Mouse (Mus musculus) heart, adult 2 months (tissue): ENCODE data around the gene Mrpl18. TPM values are rescaled to one million over a fixed set of nuclear protein-coding genes. Genes with fewer than 3 reads are reported as not detected.
"Not testable (repeated sequence)": the region's sequence is repeated elsewhere in the genome, so short reads cannot be mapped to it uniquely, and the experiment has no call there.

Experiments
- DNase-seq, 2 experiments: peaks; one replicate each; pipeline ENCODE4 v3.0.0; 2021
- H3K27ac ChIP-seq: fragments of 200-600 bp; 2 replicates; pipeline ENCODE4 v1.8.1; 2022
- H3K27me3 ChIP-seq: fragments of 200-500 bp; 2 replicates; pipeline ENCODE4 v1.6.1; 2012; ENCODE audit warnings: mild to moderate bottlenecking, low read length, inconsistent platforms, mixed read lengths; ENCODE audit not compliant: control insufficient read depth, insufficient read depth
- H3K36me3 ChIP-seq: fragments of 200-500 bp; 2 replicates; pipeline ENCODE4 v1.6.1; 2012; ENCODE audit warnings: low read length, inconsistent platforms; ENCODE audit not compliant: control insufficient read depth, insufficient read depth
- H3K4me1 ChIP-seq: fragments of 200-500 bp; 2 replicates; pipeline ENCODE4 v1.6.1; 2011; ENCODE audit warnings: low read length; ENCODE audit not compliant: control insufficient read depth, insufficient read depth
- H3K4me3 ChIP-seq: fragments of 200-600 bp; 2 replicates; pipeline ENCODE4 v1.8.1; 2022
- H3K79me2 ChIP-seq: fragments of 200-500 bp; replicated peaks from 2 replicates; pipeline ENCODE4 v1.6.1; 2012; ENCODE audit warnings: mild to moderate bottlenecking, inconsistent platforms, low read length, moderate library complexity, mixed read lengths; ENCODE audit not compliant: control insufficient read depth, insufficient read depth
- H3K9ac ChIP-seq: fragments of 200-500 bp; 2 replicates; pipeline ENCODE4 v1.6.1; 2012; ENCODE audit warnings: low read depth, mild to moderate bottlenecking, control low read depth, inconsistent platforms, low read length, mixed read lengths
- CTCF ChIP-seq: fragments of 200-600 bp; IDR thresholded peaks from 2 replicates; pipeline ENCODE4 v1.8.1; 2022; ENCODE audit warnings: antibody characterized with exemption, mild to moderate bottlenecking, moderate library complexity
- EP300 ChIP-seq: fragments of 200-500 bp; IDR thresholded peaks from 2 replicates; pipeline ENCODE4 v1.6.1; 2011; ENCODE audit warnings: low read depth, low read length, control low read depth; ENCODE audit not compliant: insufficient read depth
- POLR2A ChIP-seq: fragments of 200-500 bp; IDR thresholded peaks from 2 replicates; pipeline ENCODE4 v1.6.1; 2011; ENCODE audit warnings: mild to moderate bottlenecking, low read depth, low read length, control low read depth; ENCODE audit not compliant: insufficient read depth
- WGBS: fragments of 180-500 bp; shearing (Covaris S2); methylation state at CpG from one replicate; pipeline ENCODE4 v1.1.7; 2018; 5-methylcytosine and 5-hydroxymethylcytosine counted together
- intact Hi-C: fragments of 180-260 bp; cut with DNase I; formaldehyde crosslinking; loops from one replicate; pipeline ENCODE4 v1.15.1; 2025
- polyA plus RNA-seq: library from polyadenylated mRNA; depleted of rRNA; stranded (reverse); fragments of >200 nt; gene quantifications from 2 replicates; pipeline ENCODE4 v1.2.3, GENCODE M21; 2012
- total RNA-seq, 2 experiments: library from RNA; stranded (reverse); gene quantifications; 2 replicates each; pipeline ENCODE4 v1.2.3; 2021

The Mrpl18 gene
- total and polyA plus RNA-seq, 3 experiments, result 65.1 to 160 (median 151) TPM

DNA sequence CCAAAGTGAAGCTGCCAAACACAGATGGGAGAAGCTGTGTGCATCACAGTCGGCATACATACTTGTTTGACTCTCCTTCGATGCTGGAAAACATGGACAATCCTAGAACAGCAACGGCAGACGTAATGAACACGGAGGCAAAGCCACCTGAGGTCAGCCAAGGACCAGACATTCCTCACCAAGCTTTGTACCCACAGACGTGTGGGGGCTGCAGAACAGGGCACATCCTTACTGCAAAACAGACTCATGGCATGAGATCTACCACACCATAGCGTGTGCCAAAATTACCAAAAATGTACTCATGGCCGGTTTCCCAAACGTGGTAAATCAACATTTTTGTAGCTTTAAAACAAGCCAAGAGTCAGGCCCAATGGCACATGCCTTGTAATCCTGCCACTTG, 9.7 kb downstream of the Mrpl18 start:
- Histone ChIP-seq H3K9ac (no peak overlapping the region), H3K36me3 (no peaks in the 10 kb centered on the region), H3K27ac (no peak overlapping the region), H3K4me3 (no peak overlapping the region), H3K4me1 (no peaks in the 10 kb centered on the region), H3K27me3 (no peaks in the 10 kb centered on the region), H3K79me2 (no peaks in the 10 kb centered on the region)
- TF ChIP-seq EP300 (no peak), POLR2A (no peak), CTCF (no peak)
- no peak for DNase-seq
- 88% methylated on average over 9 of the region's 9 CpGs for WGBS
- intact Hi-C loops, result no loop called here

DNA sequence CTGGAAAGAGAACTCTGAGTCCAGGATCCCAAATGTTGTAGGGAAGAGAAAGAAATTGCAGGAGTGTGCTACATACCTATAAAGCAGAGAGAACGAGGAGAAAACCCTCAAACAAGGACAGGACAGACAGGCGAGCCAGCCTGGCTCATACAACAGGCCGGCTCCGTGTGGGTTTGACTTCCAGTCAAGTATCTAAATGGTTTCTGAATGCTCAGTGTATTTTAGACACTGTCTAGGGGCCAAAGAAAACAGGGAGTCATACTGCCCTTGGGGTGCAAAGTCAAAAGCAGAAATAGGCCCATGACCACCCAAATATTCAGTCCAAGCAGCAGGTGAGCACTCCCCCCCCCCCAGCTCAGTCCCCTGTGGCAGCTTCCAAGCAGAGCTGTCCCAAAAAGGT, 10.3 kb downstream of the Mrpl18 start:
- Histone ChIP-seq H3K4me1 (no peaks in the 10 kb centered on the region), H3K36me3 (no peaks in the 10 kb centered on the region), H3K4me3 (no peak overlapping the region), H3K27me3 (no peaks in the 10 kb centered on the region), H3K79me2 (no peaks in the 10 kb centered on the region), H3K27ac (no peak overlapping the region), H3K9ac (no peak overlapping the region)
- DNase-seq, result no peak
- WGBS, result 83% methylated on average over 4 of the region's 4 CpGs
- no peak for TF ChIP-seq EP300
- no peak for TF ChIP-seq CTCF
- no peak for TF ChIP-seq POLR2A
- intact Hi-C loops, result no loop called here

DNA sequence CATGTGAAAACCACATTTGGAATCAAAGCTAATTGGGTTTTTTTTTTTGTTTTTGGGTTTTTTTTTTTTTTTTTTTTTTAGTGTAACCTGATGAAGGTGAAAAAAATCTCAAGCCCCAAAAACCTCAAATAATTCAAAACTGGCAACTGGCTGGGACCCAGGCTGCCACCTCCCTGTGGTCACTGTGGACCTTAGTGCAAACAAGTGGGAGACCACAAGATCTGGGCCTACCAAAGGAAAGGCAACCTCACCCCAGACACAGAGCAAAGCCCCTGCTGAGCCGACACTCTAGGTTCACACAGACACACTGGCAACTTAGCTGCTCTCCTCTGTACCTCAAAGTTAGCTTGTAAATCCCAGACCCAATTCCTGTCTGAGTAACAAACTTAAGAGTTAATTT, 11.8 kb downstream of the Mrpl18 start:
- DNase-seq, result no peak
- WGBS, result 84% methylated on average over 1 of the region's 1 CpGs
- intact Hi-C loops, result no loop called here
- Histone ChIP-seq H3K4me1 (no peaks in the 10 kb centered on the region), H3K27ac (no peak overlapping the region), H3K79me2 (no peaks in the 10 kb centered on the region), H3K9ac (no peak overlapping the region), H3K27me3 (no peaks in the 10 kb centered on the region), H3K4me3 (no peak overlapping the region), H3K36me3 (no peaks in the 10 kb centered on the region)
- no peak for TF ChIP-seq EP300
- TF ChIP-seq CTCF, result no peak
- no peak for TF ChIP-seq POLR2A

DNA sequence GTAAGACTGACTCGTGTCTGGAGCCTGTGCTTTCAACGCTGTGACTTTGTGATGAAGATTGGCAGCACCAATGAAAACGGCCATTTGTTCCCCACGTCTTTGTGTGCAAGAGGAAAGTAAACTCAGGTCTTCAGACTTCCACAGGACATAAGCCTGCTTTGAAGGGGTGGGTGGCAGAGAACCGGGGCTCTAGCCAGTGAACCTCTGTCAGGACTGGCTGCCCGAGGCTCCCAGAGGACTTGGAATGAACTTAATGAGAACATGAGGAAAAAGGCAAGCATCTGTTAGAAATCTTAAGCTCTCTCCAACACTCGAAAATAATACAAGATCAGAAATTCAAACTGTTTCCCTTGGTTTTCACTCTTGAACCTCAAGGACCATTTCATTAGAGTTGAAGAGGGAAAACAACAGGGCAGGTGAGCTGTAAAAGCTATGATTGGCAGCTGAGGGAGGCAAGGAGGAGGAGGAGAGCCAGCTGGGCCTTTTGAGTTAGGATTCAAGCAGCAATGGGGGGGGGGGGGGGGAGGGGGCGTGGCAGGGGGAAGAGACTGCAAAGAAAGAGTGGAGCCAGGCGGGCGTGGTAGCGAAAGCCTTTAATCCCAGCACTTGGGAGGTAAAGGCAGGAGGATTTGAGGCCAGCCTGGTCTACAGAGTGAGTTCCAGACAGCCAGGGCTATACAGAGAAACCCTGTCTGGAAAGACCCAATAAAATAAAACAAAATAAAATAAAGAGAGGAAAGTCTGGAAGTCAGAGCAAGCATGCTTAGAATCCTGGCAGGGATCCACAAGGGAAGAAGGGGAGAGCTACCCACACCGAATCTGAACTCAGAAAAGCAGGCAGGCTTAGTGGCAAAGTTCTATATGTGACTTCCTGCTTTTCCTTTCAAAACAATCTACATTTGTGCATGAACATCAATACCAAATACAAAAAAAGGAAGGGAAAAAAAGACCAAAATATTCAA, 12.5 kb downstream of the Mrpl18 start:
- H3K4me1 ChIP-seq, result no peaks in the 10 kb centered on the region
- 70% methylated on average over 11 of the region's 12 CpGs for WGBS
- intact Hi-C loops, result no loop called here
- H3K9ac ChIP-seq, result no peak overlapping the region
- H3K27me3 ChIP-seq, result no peaks in the 10 kb centered on the region
- H3K27ac ChIP-seq, result no peak overlapping the region
- H3K79me2 ChIP-seq, result no peaks in the 10 kb centered on the region
- H3K36me3 ChIP-seq, result no peaks in the 10 kb centered on the region
- DNase-seq, result no peak
- no peak overlapping the region for H3K4me3 ChIP-seq
- no peak for TF ChIP-seq EP300
- TF ChIP-seq POLR2A, result no peak
- TF ChIP-seq CTCF, result no peak

DNA sequence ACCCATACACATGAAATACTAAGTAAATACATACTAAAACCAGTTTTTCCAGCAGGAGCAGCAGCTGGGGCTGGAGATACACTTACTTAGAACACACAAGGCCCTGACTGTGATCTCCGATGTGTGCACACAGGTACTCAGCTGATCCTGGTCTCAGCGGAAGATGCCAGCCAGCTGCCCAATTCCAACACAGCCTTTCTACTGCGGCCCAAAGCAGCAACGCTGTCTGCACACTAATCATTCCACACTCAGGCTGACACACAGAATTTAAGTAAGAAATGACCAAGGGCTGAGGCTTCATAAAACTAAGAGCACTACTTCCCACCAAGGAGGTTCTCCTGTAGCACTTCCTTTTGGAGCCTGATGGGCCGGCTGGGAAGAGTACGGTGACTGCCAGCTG, 13.9 kb downstream of the Mrpl18 start:
- Histone ChIP-seq H3K36me3 (no peaks in the 10 kb centered on the region), H3K27me3 (no peaks in the 10 kb centered on the region), H3K27ac (no peak overlapping the region), H3K79me2 (no peaks in the 10 kb centered on the region), H3K4me1 (no peaks in the 10 kb centered on the region), H3K4me3 (no peak overlapping the region), H3K9ac (no peak overlapping the region)
- WGBS, result 96% methylated on average over 6 of the region's 6 CpGs
- TF ChIP-seq EP300 (no peak), CTCF (no peak), POLR2A (no peak)
- no peak for DNase-seq
- intact Hi-C loops, result no loop called here

DNA sequence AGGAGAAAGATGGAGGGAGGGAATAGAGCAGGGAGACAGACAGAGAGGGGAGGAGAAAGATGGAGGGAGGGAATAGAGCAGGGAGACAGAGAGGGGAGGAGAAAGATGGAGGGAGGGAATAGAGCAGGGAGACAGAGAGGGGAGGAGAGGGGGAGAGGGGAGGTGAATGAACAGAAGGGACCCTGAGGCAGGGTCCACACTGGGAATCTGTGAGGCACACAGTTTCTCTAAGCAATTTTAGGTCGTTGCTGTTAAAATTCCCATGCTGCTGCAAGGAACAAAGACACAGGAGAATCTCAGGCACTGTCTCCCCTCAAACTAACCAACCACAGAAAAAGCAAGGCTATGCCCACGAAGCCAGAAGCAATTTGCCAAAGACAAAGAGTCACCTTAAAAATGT, 17.5 kb downstream of the Mrpl18 start:
- H3K27me3 ChIP-seq, DNase-seq, H3K4me3 ChIP-seq, H3K79me2 ChIP-seq, H3K27ac ChIP-seq, H3K9ac ChIP-seq, H3K4me1 ChIP-seq, intact Hi-C loops, H3K36me3 ChIP-seq: not testable (repeated sequence)
- WGBS, result 56% methylated on average over 2 of the region's 2 CpGs
